Mouse (Mus musculus) ES-E14 (cell line): ENCODE data around the gene Erbb3. TPM values are rescaled to one million over a fixed set of nuclear protein-coding genes. Genes with fewer than 3 reads are reported as not detected.
"Not testable (repeated sequence)": the region's sequence is repeated elsewhere in the genome, so short reads cannot be mapped to it uniquely, and the experiment has no call there.

Source experiments
- DNase-seq: peaks from one replicate; pipeline ENCODE4 v3.0.0-alpha.2; 2013; ENCODE audit warnings: low read depth, low spot score
- H3K27ac ChIP-seq: 2 replicates; pipeline ENCODE4 v1.5.1; 2012; ENCODE audit warnings: low read depth, mild to moderate bottlenecking, low read length, moderate library complexity, mixed read lengths; ENCODE audit not compliant: poor library complexity, insufficient read depth, severe bottlenecking
- H3K36me3 ChIP-seq: 2 replicates; pipeline ENCODE4 v1.6.1; 2012; ENCODE audit warnings: mild to moderate bottlenecking, low read length, moderate library complexity, mixed read lengths; ENCODE audit not compliant: control insufficient read depth, poor library complexity, insufficient read depth, severe bottlenecking
- H3K4me1 ChIP-seq, 2 experiments: fragments of 150-350 bp in 1 of 2; sonication (generic) in 1 of 2; 2 replicates each; pipeline ENCODE4 v1.6.1; 2012; ENCODE audit warnings: low read length in 2 of 2, mild to moderate bottlenecking in 1 of 2, mixed read lengths in 1 of 2; ENCODE audit not compliant: control insufficient read depth in 2 of 2, insufficient read depth in 2 of 2, poor library complexity in 1 of 2
- H3K4me3 ChIP-seq, 2 experiments: fragments of 150-350 bp in 1 of 2; sonication (generic) in 1 of 2; 2 replicates each; pipeline ENCODE4 v1.5.1; 2012; ENCODE audit warnings: low read length in 2 of 2, low read depth in 1 of 2, mild to moderate bottlenecking in 1 of 2, mixed read lengths in 1 of 2; ENCODE audit not compliant: insufficient read depth in 1 of 2, poor library complexity in 1 of 2, severe bottlenecking in 1 of 2
- H3K9ac ChIP-seq: 2 replicates; pipeline ENCODE4 v1.6.1; 2012; ENCODE audit warnings: low read depth, mild to moderate bottlenecking, low read length, mixed read lengths; ENCODE audit not compliant: poor library complexity, insufficient read depth, severe bottlenecking
- H3K9me3 ChIP-seq: fragments of 150-350 bp; sonication (generic); 2 replicates; pipeline ENCODE4 v1.6.1; 2012; ENCODE audit warnings: low read depth, mild to moderate bottlenecking, low read length; ENCODE audit not compliant: control insufficient read depth, insufficient read depth
- CHD2 ChIP-seq: IDR thresholded peaks from 2 replicates; pipeline ENCODE4 v1.6.1; 2014; ENCODE audit warnings: mild to moderate bottlenecking, low read depth, low read length, inconsistent platforms
- HCFC1 ChIP-seq: IDR thresholded peaks from 2 replicates; pipeline ENCODE4 v1.6.1; 2012; ENCODE audit warnings: low read length, inconsistent platforms, borderline replicate concordance; ENCODE audit not compliant: insufficient read depth
- MAFK ChIP-seq: IDR thresholded peaks from 2 replicates; pipeline ENCODE4 v1.6.1; 2014; ENCODE audit warnings: mild to moderate bottlenecking, low read depth, low read length, inconsistent platforms; ENCODE audit not compliant: insufficient read depth
- ZC3H11A ChIP-seq: IDR thresholded peaks from 2 replicates; pipeline ENCODE4 v1.6.1; 2012; ENCODE audit warnings: low read depth, mild to moderate bottlenecking, inconsistent platforms, low read length, borderline replicate concordance
- ZNF384 ChIP-seq: IDR thresholded peaks from 2 replicates; pipeline ENCODE4 v1.6.1; 2012; ENCODE audit warnings: low read depth, low read length, inconsistent platforms
- in situ Hi-C, 2 experiments: fragments of 600-800 bp; cut with MboI; formaldehyde crosslinking; loops; one replicate each; pipeline ENCODE4 v1.15.1; 2025; ENCODE audit warnings: low sequenced_read_pairs in 2 of 2, inconsistent platforms in 1 of 2; ENCODE audit not compliant: unreplicated experiment in 2 of 2
- total RNA-seq: library from RNA; depleted of rRNA; stranded (reverse); fragments of 300-350 nt; gene quantifications from 2 replicates; pipeline ENCODE4 v1.2.3, GENCODE M21; 2012

Erbb3 gene
- total RNA-seq, 1 experiment: 24.9 TPM

- no peaks in the 10 kb centered on the region for H3K9me3 ChIP-seq
- TF ChIP-seq HCFC1: peak; percentile 95
- no peak for TF ChIP-seq ZC3H11A
- peak; percentile 98 for TF ChIP-seq ZNF384
- TF ChIP-seq MAFK: no peak
- TF ChIP-seq CHD2: no peak
- peak within 1 kb of the TSS; percentile 89 for H3K27ac ChIP-seq
- peak within 1 kb of the TSS; percentile 91 for H3K4me3 ChIP-seq
- peaks cover 0 to 17% of the 10 kb centered on the region in 2 experiments; a peak in 1 of 4 replicates for H3K4me1 ChIP-seq
- in situ Hi-C loops: no loop called here
- peak within 1 kb of the TSS; percentile 93 for H3K9ac ChIP-seq
- peaks cover 23% of the 10 kb centered on the region for H3K36me3 ChIP-seq
- DNase-seq: peak; percentile 80
These were observed 40.3 kb downstream of the Erbb3 start, which contains the start of gene Rpl41 for GRCm38 (mm10) chr10:128548947-128549681. Rpl41 (minus strand) TSS chr10:128549305.

GRCm38 (mm10) chr10:128548051-128548791 lies 41.2 kb downstream of the Erbb3 start:
- Histone ChIP-seq H3K27ac (peak overlapping the region; percentile 89), H3K9ac (peak overlapping the region; percentile 93), H3K4me3 (peak overlapping the region; percentile 91), H3K36me3 (peaks cover 30% of the 10 kb centered on the region), H3K4me1 (peaks cover 0 to 19% of the 10 kb centered on the region in 2 experiments; a peak in 1 of 4 replicates)
- DNase-seq, in situ Hi-C loops, H3K9me3 ChIP-seq: not testable (repeated sequence)

GRCm38 (mm10) chr10:128547361-128548032 lies 42.0 kb downstream of the Erbb3 start, which contains the start of gene Zc3h10:
Zc3h10 (minus strand) TSS chr10:128547774.
- DNase-seq: peak; percentile 91
- TF ChIP-seq HCFC1 (peak; percentile 83), MAFK (no peak), CHD2 (peak; percentile 47; the same call in 1 of the 2 replicates)
- in situ Hi-C loops: no loop called here
- H3K9ac ChIP-seq: peak within 1 kb of the TSS; percentile 93
- peak within 1 kb of the TSS; percentile 91 for H3K4me3 ChIP-seq
- H3K36me3 ChIP-seq: peaks cover 30% of the 10 kb centered on the region
- H3K9me3 ChIP-seq: no peaks in the 10 kb centered on the region
- peak within 1 kb of the TSS; percentile 89 for H3K27ac ChIP-seq
- peaks cover 0 to 19% of the 10 kb centered on the region in 2 experiments; a peak in 1 of 4 replicates for H3K4me1 ChIP-seq

- no peak for DNase-seq
- H3K27ac ChIP-seq: peak overlapping the region; percentile 74
These were observed 42.7 kb downstream of the Erbb3 start for GRCm38 (mm10) chr10:128546787-128547186.

More at GRCm38 (mm10) chr10:128546787-128547186, 42.7 kb downstream of the Erbb3 start:
- H3K36me3 ChIP-seq: peaks cover 33% of the 10 kb centered on the region
- H3K9ac ChIP-seq: peak overlapping the region; percentile 81
- TF ChIP-seq CHD2: no peak
- no peak for TF ChIP-seq HCFC1
- TF ChIP-seq ZNF384: no peak
- no peak for TF ChIP-seq MAFK
- no peak for TF ChIP-seq ZC3H11A
- no peaks in the 10 kb centered on the region for H3K9me3 ChIP-seq
- H3K4me1 ChIP-seq: peaks cover 0 to 19% of the 10 kb centered on the region in 2 experiments; a peak in 1 of 4 replicates
- in situ Hi-C loops: no loop called here
- H3K4me3 ChIP-seq: peak overlapping the region; percentile 56 to 91
